Mouse (Mus musculus): ENCODE data around the gene Ncapg. TPM values are rescaled to one million over a fixed set of nuclear protein-coding genes. Genes with fewer than 3 reads are reported as not detected.
A peak's percentile ranks its signal among the peaks of the same experiment; 100 is the strongest.

Ncapg gene
- polyA plus RNA-seq (2012; rRNA removed) = 6.0 and 8.3 TPM in 2 replicates

- Histone ChIP-seq H3K4me1 (replicated peaks; ENCODE audit: control insufficient read depth, insufficient read depth, low read length) (no peaks in the 10 kb centered on the region; the same call in 1 of the 2 replicates), H3K27me3 (ENCODE audit: control insufficient read depth, insufficient read depth, low read length) (no peaks in the 10 kb centered on the region), H3K4me3 (ENCODE audit: control insufficient read depth, insufficient read depth, low read length) (peak within 1 kb of the TSS; percentile 84), H3K36me3 (ENCODE audit: control insufficient read depth, insufficient read depth, low read length) (no peaks in the 10 kb centered on the region), H3K27ac (ENCODE audit: control insufficient read depth, insufficient read depth, low read length) (no peak within 1 kb of the TSS)
- under 1% methylated on average over 66 of the region's 66 CpGs for WGBS
- peak; percentile 100 for DNase-seq
- TF ChIP-seq CTCF (IDR thresholded peaks at IDR 0.05; ENCODE audit: borderline replicate concordance, control insufficient read depth, extremely low read depth, insufficient read depth, low read length, poor library complexity) (peak; percentile 63; the same call in 1 of the 2 replicates), POLR2A (IDR thresholded peaks at IDR 0.05; ENCODE audit: control insufficient read depth, extremely low read depth, insufficient read depth, low read length, poor library complexity) (peak; percentile 63; the same call in 1 of the 2 replicates)
Measured at GRCm38 (mm10) chr5:45669598-45670279, at the start of gene Ncapg. Gene Ncapg, plus strand, starts transcription at chr5:45669919.

DNA sequence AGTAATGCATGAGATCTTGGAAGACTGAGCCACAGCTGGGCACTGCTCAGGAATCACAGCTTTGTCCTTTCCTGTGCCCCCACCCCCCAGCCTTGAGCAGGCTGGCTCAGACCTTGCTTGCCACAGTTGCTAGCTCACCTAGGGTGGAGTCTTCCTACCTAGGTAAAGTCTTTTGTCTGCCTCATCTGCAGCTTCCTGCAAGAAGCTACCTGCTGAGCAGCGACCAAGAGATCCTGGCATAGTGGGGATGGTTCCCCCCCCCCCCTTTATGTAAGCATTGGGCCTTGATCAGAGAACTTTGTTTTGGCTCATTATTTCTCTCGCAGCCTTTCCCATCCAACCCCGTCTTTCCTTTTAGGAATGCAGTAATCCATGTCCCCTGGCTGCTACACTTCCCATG is 48.2 kb upstream of the Ncapg start:
- no peak for TF ChIP-seq CTCF (IDR thresholded peaks at IDR 0.05; ENCODE audit: borderline replicate concordance, control insufficient read depth, extremely low read depth, insufficient read depth, low read length, poor library complexity)
- TF ChIP-seq POLR2A (IDR thresholded peaks at IDR 0.05; ENCODE audit: control insufficient read depth, extremely low read depth, insufficient read depth, low read length, poor library complexity) = no peak
- DNase-seq = no peak
- H3K4me1 ChIP-seq (replicated peaks; ENCODE audit: control insufficient read depth, insufficient read depth, low read length) = no peaks in the 10 kb centered on the region
- H3K4me3 ChIP-seq (ENCODE audit: control insufficient read depth, insufficient read depth, low read length) = no peak overlapping the region
- no peaks in the 10 kb centered on the region for H3K36me3 ChIP-seq (ENCODE audit: control insufficient read depth, insufficient read depth, low read length)
- H3K27ac ChIP-seq (ENCODE audit: control insufficient read depth, insufficient read depth, low read length) = no peak overlapping the region
- H3K27me3 ChIP-seq (ENCODE audit: control insufficient read depth, insufficient read depth, low read length) = no peaks in the 10 kb centered on the region
- 77% methylated on average over 3 of the region's 3 CpGs for WGBS

DNA sequence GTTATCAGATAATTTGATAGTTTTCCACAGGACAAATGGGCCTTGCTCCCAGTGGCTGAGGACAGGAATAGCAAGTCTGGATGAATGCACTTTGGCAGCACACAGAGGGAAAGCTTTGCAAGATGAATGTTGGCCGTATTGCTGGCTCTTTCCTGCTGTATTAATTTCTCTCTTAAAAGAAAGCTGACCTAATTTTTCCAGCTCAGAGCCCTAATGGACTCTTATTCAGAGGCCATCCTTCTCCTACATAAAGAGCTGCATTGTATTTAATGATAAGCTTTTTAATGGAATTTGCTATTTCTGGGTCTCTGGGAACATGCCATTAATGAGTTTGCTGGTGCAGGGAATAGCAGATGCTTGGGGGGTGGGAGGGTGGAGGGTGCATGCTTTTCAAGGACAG is 41.9 kb upstream of the Ncapg start:
- TF ChIP-seq POLR2A (IDR thresholded peaks at IDR 0.05; ENCODE audit: control insufficient read depth, extremely low read depth, insufficient read depth, low read length, poor library complexity) (no peak), CTCF (IDR thresholded peaks at IDR 0.05; ENCODE audit: borderline replicate concordance, control insufficient read depth, extremely low read depth, insufficient read depth, low read length, poor library complexity) (no peak)
- no peak for DNase-seq
- H3K36me3 ChIP-seq (ENCODE audit: control insufficient read depth, insufficient read depth, low read length) = no peaks in the 10 kb centered on the region
- H3K4me3 ChIP-seq (ENCODE audit: control insufficient read depth, insufficient read depth, low read length) = no peak overlapping the region
- no peaks in the 10 kb centered on the region for H3K27me3 ChIP-seq (ENCODE audit: control insufficient read depth, insufficient read depth, low read length)
- H3K4me1 ChIP-seq (replicated peaks; ENCODE audit: control insufficient read depth, insufficient read depth, low read length) = no peaks in the 10 kb centered on the region
- no peak overlapping the region for H3K27ac ChIP-seq (ENCODE audit: control insufficient read depth, insufficient read depth, low read length)
- 92% methylated on average over 1 of the region's 1 CpGs for WGBS

DNA sequence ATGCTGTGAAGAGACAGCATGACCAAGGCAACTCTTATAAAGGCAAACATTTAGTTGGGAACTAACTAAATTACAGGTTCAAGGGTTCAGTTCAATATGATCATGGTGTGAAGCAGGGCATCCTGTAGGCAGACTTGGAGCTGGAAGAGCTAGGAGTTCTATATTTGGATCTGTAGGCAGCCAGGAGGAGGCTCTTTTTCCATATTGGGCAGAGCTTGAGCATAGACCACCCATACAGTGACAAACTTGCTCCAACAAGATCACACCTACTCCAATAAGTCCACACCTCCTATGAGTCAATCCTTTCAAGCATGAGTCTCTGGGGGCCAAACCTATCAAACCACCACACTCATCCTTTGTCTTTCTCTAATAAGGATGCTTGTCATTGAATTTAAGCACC is 40.2 kb upstream of the Ncapg start:
- H3K4me3 ChIP-seq (ENCODE audit: control insufficient read depth, insufficient read depth, low read length) = no peak overlapping the region
- DNase-seq = no peak
- H3K27ac ChIP-seq (ENCODE audit: control insufficient read depth, insufficient read depth, low read length) = no peak overlapping the region
- H3K4me1 ChIP-seq (replicated peaks; ENCODE audit: control insufficient read depth, insufficient read depth, low read length) = no peaks in the 10 kb centered on the region
- TF ChIP-seq POLR2A (IDR thresholded peaks at IDR 0.05; ENCODE audit: control insufficient read depth, extremely low read depth, insufficient read depth, low read length, poor library complexity) = no peak
- no peak for TF ChIP-seq CTCF (IDR thresholded peaks at IDR 0.05; ENCODE audit: borderline replicate concordance, control insufficient read depth, extremely low read depth, insufficient read depth, low read length, poor library complexity)
- H3K36me3 ChIP-seq (ENCODE audit: control insufficient read depth, insufficient read depth, low read length) = no peaks in the 10 kb centered on the region
- H3K27me3 ChIP-seq (ENCODE audit: control insufficient read depth, insufficient read depth, low read length) = no peaks in the 10 kb centered on the region

DNA sequence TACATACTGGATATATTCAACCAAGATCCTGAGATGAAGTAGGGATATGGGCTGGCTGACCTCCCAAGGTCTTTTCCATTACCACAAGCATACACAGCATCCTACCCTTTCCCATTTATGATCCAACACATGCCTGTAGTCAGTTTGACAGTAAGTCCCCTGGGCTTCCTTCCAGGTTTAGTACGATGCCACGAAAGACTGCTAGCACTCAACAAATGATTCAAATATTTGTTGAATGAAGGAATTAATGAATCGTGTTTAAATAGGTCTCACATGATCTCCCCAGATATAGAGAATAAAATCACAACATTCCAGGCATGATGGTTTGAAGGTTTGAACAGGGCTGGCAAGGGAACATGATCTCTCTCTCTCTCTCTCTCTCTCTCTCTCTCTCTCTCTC is 31.3 kb upstream of the Ncapg start:
- TF ChIP-seq POLR2A (IDR thresholded peaks at IDR 0.05; ENCODE audit: control insufficient read depth, extremely low read depth, insufficient read depth, low read length, poor library complexity) (no peak), CTCF (IDR thresholded peaks at IDR 0.05; ENCODE audit: borderline replicate concordance, control insufficient read depth, extremely low read depth, insufficient read depth, low read length, poor library complexity) (no peak)
- H3K4me3 ChIP-seq (ENCODE audit: control insufficient read depth, insufficient read depth, low read length) = no peak overlapping the region
- H3K27ac ChIP-seq (ENCODE audit: control insufficient read depth, insufficient read depth, low read length) = no peak overlapping the region
- H3K27me3 ChIP-seq (ENCODE audit: control insufficient read depth, insufficient read depth, low read length) = no peaks in the 10 kb centered on the region; the same call in 1 of the 2 replicates
- H3K4me1 ChIP-seq (replicated peaks; ENCODE audit: control insufficient read depth, insufficient read depth, low read length) = peaks cover 8% of the 10 kb centered on the region; the same call in 1 of the 2 replicates
- 75% methylated on average over 3 of the region's 3 CpGs for WGBS
- H3K36me3 ChIP-seq (ENCODE audit: control insufficient read depth, insufficient read depth, low read length) = no peaks in the 10 kb centered on the region
- no peak for DNase-seq

- DNase-seq = peak; percentile 48
- peak within 1 kb of the TSS; percentile 29 for H3K4me3 ChIP-seq (ENCODE audit: control insufficient read depth, insufficient read depth, low read length)
- 2% methylated on average over 48 of the region's 48 CpGs for WGBS
Measured at GRCm38 (mm10) chr5:45638806-45639714, 30.7 kb upstream of the Ncapg start, which contains the start of gene Fam184b. Gene Fam184b, minus strand, starts transcription at chr5:45639614.

More at GRCm38 (mm10) chr5:45638806-45639714, 30.7 kb upstream of the Ncapg start, which contains the start of gene Fam184b:
- Histone ChIP-seq H3K4me1 (replicated peaks; ENCODE audit: control insufficient read depth, insufficient read depth, low read length) (peaks cover 8% of the 10 kb centered on the region; the same call in 1 of the 2 replicates), H3K27ac (ENCODE audit: control insufficient read depth, insufficient read depth, low read length) (no peak within 1 kb of the TSS), H3K27me3 (ENCODE audit: control insufficient read depth, insufficient read depth, low read length) (no peaks in the 10 kb centered on the region; the same call in 1 of the 2 replicates), H3K36me3 (ENCODE audit: control insufficient read depth, insufficient read depth, low read length) (no peaks in the 10 kb centered on the region)
- TF ChIP-seq CTCF (IDR thresholded peaks at IDR 0.05; ENCODE audit: borderline replicate concordance, control insufficient read depth, extremely low read depth, insufficient read depth, low read length, poor library complexity) (no peak), POLR2A (IDR thresholded peaks at IDR 0.05; ENCODE audit: control insufficient read depth, extremely low read depth, insufficient read depth, low read length, poor library complexity) (no peak)

Data from thymus, adult 2 months (tissue).